Mouse (Mus musculus): ENCODE measurements around the gene Rfc3. TPM values are rescaled to one million over a fixed set of nuclear protein-coding genes. Genes with fewer than 3 reads are reported as not detected.
"Not testable (repeated sequence)": the region's sequence is repeated elsewhere in the genome, so short reads cannot be mapped to it uniquely, and the experiment has no call there.

The Rfc3 gene
- polyA plus RNA-seq (2016; fragmentation: Nextera tagmentation; extraction: Ambion mirVana): 133 and 137 TPM in 2 replicates

DNA sequence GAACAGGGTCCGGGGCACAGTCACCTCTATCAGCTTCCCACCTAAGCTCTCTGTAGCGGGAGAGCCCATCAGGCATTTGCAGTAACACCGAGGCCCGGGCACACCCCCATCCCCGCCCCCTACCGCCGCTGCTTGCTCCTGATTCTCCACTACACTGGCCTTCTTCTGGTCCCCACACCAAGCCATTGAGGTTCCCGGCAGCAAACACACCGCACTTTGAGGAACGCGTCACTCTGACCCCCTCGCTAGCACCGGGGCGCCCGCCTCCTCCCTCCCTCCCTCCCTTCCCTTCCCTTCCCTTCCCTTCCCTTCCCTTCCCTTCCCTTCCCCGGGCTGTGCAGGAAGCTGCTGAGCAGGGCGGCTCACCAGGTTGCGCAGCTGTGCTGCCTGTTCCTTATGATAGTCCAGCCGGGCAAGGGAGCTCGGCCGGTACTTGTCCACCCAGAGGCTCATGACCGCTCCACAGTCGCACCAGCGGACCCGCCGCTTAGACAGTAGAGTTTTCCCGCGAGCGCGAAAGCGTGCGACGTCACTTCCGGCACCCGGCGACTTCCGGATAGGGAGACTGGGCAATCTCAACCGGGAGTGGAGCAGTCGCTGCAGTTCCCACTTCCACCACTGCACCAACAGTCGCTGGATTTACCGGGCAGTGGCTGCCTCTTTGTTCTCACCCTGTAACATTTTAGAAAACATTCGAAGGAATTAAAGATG is at the start of gene Rfc3:
Gene Rfc3, minus strand, starts transcription at position 543 of the 711 bp plus-strand sequence.
- Histone ChIP-seq H3K4me2 (peak within 1 kb of the TSS; percentile 68), H3K27me3 (no peaks in the 10 kb centered on the region), H3K27ac (peak within 1 kb of the TSS; percentile 91), H3K4me1 (replicated peaks) (peaks cover 11% of the 10 kb centered on the region), H3K9ac (replicated peaks) (peak within 1 kb of the TSS; percentile 69), H3K36me3 (peaks cover 39% of the 10 kb centered on the region), H3K9me3 (no peaks in the 10 kb centered on the region), H3K4me3 (replicated peaks) (peak within 1 kb of the TSS; percentile 66)
- peak; percentile 96 for ATAC-seq (ENCODE audit: insufficient number of reproducible peaks, insufficient read depth, low FRiP score, low TSS enrichment, low read depth)
- 1% methylated on average over 40 of the region's 42 CpGs for WGBS

DNA sequence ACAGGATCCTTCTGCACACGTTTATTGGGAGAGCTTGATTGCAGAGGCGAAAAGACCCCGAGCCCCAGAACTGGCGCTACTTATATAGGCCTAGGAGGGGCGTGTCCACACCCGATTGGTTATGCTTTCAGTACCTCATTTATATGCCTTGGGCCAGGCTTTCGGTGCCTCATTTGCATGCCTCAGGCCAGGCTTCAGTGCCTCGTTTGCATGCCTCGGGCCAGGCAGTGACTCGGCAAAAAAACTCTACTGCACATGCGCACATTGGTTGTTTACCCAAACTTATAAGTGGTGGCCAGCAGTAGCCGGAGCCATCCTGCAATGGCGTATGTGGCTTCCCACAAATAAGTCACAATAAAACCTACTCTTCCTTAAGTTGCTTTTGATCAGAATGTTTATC is 42.6 kb upstream of the Rfc3 start:
- 89% methylated on average over 13 of the region's 13 CpGs for WGBS

DNA sequence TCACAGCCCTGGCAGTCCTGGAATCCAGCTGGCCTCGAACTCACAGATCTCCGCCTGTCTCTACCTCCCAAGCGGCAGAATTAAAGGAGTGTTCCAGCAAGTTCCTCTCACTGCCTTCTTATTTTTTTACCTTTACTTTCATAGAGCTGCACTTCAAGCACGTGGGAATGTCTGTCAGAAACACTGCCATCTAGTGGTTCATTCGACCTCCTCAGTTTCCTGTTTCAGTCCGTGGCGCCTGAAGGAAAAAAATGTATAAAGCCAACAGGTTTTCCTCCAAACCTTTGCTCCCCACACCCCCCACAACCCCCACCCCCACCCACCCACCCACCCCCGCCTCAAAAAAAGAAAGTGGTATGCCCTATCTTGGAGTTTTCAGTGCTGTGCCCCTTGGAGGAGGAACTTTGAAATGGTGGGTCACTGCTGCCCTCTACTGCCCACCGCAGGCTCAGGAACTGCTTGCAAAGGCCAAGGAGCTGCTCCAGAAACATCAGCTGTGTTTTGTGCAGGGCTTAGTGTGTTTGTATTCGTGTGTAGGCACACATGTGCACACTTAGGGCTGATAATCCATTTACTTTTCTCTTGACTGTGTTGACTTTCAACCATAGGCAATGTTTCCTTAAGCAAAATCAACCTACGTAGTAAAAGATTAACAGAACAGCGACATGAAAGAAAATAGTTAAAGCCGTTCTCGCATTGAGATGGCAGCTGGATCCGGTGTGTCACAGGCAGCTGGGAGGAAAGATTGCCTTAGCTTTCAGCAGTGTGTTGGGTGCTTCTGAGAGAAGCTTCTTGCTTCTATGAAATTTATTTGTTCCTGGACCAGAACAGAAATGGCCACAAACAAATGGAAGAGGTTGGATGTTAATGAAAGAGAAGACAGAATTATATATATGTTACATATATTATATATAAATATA is 35.8 kb upstream of the Rfc3 start:
- Histone ChIP-seq H3K9me3 (no peaks in the 10 kb centered on the region), H3K27ac (no peak overlapping the region), H3K4me1 (replicated peaks) (no peaks in the 10 kb centered on the region), H3K9ac (replicated peaks) (no peak overlapping the region), H3K4me3 (replicated peaks) (0 out of 2 replicates have a peak overlapping the region, but pooled peaks have one; percentile 9), H3K36me3 (no peaks in the 10 kb centered on the region), H3K27me3 (no peaks in the 10 kb centered on the region), H3K4me2 (peak overlapping the region; percentile 44)
- 27% methylated on average over 15 of the region's 15 CpGs for WGBS
- ATAC-seq (ENCODE audit: insufficient number of reproducible peaks, insufficient read depth, low FRiP score, low TSS enrichment, low read depth): peak; percentile 95

More for the DNA sequence above, 42.6 kb upstream of the Rfc3 start:
- not testable (repeated sequence) for H3K9me3 ChIP-seq; H3K27ac ChIP-seq; H3K4me1 ChIP-seq (replicated peaks); H3K36me3 ChIP-seq; H3K27me3 ChIP-seq; ATAC-seq (ENCODE audit: insufficient number of reproducible peaks, insufficient read depth, low FRiP score, low TSS enrichment, low read depth); H3K9ac ChIP-seq (replicated peaks); H3K4me3 ChIP-seq (replicated peaks); H3K4me2 ChIP-seq

DNA sequence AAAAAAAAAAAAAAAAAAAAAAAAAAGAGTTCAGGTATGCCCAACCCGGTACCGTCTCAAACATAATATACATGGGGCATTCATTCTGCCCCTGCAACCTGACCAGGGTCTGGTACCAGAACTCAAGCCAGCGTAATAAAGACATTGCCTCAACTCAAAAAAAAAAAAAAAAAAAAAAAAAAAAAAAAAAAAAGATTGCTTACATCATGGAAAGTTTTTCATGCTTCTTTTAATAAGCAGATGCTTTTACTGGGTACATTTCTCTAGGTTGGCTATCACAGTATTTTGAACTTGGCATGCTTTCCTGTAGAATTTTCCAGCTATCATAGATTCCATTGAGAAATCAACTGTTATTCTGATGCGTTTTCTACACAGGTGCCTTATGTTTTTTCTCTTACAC is 11.2 kb upstream of the Rfc3 start:
- no peaks in the 10 kb centered on the region for H3K27me3 ChIP-seq
- H3K4me1 ChIP-seq (replicated peaks): no peaks in the 10 kb centered on the region
- no peaks in the 10 kb centered on the region for H3K9me3 ChIP-seq
- H3K4me2 ChIP-seq: no peak overlapping the region
- H3K27ac ChIP-seq: no peak overlapping the region
- H3K36me3 ChIP-seq: no peaks in the 10 kb centered on the region
- ATAC-seq (ENCODE audit: insufficient number of reproducible peaks, insufficient read depth, low FRiP score, low TSS enrichment, low read depth): no peak
- no peak overlapping the region for H3K9ac ChIP-seq (replicated peaks)
- no peak overlapping the region for H3K4me3 ChIP-seq (replicated peaks)
- WGBS: 90% methylated on average over 4 of the region's 4 CpGs

DNA sequence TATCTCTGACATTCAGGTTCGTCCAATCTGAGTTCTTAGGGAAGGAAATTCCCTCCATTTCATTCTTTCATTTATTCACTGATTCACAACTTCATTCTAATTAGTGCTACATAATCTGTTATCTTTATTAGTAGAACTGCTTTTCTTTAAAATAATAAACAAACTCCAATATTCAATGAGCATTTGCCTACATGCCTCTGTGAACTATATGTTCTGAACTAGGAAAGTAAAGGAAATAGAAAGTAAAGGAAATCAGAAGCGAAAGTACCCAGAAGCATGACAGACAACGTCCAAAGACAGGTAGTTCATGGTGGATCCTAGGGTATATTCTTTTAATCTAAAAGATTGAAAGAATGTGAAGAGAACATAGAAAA is 356 bp upstream of the Rfc3 start:
- ATAC-seq (ENCODE audit: insufficient number of reproducible peaks, insufficient read depth, low FRiP score, low TSS enrichment, low read depth): no peak
- Histone ChIP-seq H3K9me3 (no peaks in the 10 kb centered on the region), H3K9ac (replicated peaks) (0 out of 2 replicates have a peak overlapping the region, but pooled peaks have one; percentile 69), H3K4me2 (peak overlapping the region; percentile 68; the same call in 1 of the 2 replicates), H3K4me3 (replicated peaks) (peak overlapping the region; percentile 66; the same call in 1 of the 2 replicates), H3K27me3 (no peaks in the 10 kb centered on the region), H3K4me1 (replicated peaks) (peaks cover 11% of the 10 kb centered on the region), H3K27ac (no peak overlapping the region), H3K36me3 (peaks cover 34% of the 10 kb centered on the region)
- WGBS: 65% methylated on average over 3 of the region's 3 CpGs

DNA sequence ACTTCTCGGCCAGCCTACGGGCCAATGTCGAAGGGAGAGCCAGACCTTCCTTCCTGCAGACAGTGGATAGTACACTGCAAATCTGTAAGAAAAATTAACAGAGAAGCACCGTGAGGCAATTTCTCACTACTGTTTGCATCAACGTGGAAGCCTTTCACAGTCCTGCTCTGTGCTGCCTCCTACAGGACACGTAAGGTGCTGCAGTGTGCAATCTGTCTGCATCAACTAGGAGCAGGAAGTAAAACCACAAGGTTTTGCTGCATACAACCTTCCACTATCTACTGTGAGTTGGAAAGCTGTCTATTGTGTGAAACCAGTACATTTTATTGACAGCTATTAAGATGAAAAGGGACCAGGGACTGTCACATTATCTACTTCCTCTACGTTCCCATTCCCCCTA is 6.2 kb downstream of the Rfc3 start:
- peaks cover 7% of the 10 kb centered on the region; the same call in 1 of the 2 replicates for H3K4me1 ChIP-seq (replicated peaks)
- ATAC-seq (ENCODE audit: insufficient number of reproducible peaks, insufficient read depth, low FRiP score, low TSS enrichment, low read depth): no peak
- no peaks in the 10 kb centered on the region for H3K27me3 ChIP-seq
- H3K4me3 ChIP-seq (replicated peaks): no peak overlapping the region
- 94% methylated on average over 7 of the region's 7 CpGs for WGBS
- H3K9ac ChIP-seq (replicated peaks): no peak overlapping the region
- no peak overlapping the region for H3K4me2 ChIP-seq
- peaks cover 98% of the 10 kb centered on the region for H3K36me3 ChIP-seq
- H3K9me3 ChIP-seq: 0 out of 2 replicates have a peak, but pooled peaks cover 6% of the 10 kb centered on the region
- H3K27ac ChIP-seq: no peak overlapping the region

DNA sequence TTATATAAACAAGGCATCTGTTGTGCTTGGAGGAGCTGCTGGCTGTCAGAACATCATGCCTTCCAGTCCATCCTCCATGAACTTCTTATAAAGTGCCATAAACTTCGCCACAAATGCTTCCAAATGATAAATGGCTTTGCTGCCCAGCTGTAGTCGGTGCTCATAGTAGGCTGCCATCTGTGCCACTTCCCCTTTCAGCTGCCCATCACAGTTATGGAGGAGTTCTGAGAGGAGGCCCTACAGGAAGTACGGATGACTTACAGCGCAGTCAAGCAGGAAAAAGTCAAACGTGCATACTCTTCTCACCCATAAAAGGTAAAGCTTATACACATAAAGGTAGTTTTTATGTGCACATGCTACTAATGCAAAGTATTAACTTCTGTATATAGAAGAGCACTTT is 8.2 kb downstream of the Rfc3 start:
- Histone ChIP-seq H3K9ac (replicated peaks) (no peak overlapping the region), H3K27ac (no peak overlapping the region), H3K4me3 (replicated peaks) (no peak overlapping the region), H3K36me3 (peaks cover 80% of the 10 kb centered on the region), H3K9me3 (0 out of 2 replicates have a peak, but pooled peaks cover 6% of the 10 kb centered on the region), H3K4me2 (no peak overlapping the region), H3K4me1 (replicated peaks) (no peaks in the 10 kb centered on the region), H3K27me3 (no peaks in the 10 kb centered on the region)
- ATAC-seq (ENCODE audit: insufficient number of reproducible peaks, insufficient read depth, low FRiP score, low TSS enrichment, low read depth): no peak
- WGBS: 92% methylated on average over 5 of the region's 5 CpGs

DNA sequence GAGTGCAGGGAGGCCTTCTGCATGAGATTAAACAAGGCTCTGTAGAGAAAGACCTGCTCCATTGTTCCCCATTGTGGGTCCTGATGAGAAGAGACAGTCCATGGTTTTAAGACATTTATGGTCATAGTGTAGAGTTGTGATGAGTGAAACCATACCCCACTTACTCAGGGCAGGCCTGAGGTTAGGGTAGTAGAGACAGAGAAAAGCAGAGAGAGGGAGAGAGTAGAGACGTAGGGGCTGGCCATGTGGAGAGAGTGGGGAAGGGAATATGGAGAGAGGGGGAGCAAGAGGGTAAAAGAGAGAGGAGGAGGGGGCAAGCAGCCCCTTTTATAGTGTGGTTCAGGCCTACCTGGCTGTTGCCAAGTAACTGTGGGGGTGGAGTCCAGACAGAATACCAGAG is 8.9 kb downstream of the Rfc3 start:
- Histone ChIP-seq H3K4me1 (replicated peaks) (no peaks in the 10 kb centered on the region), H3K4me3 (replicated peaks) (no peak overlapping the region), H3K9me3 (0 out of 2 replicates have a peak, but pooled peaks cover 6% of the 10 kb centered on the region), H3K9ac (replicated peaks) (no peak overlapping the region), H3K27me3 (no peaks in the 10 kb centered on the region), H3K4me2 (no peak overlapping the region), H3K27ac (no peak overlapping the region), H3K36me3 (peaks cover 72% of the 10 kb centered on the region)
- 87% methylated on average over 1 of the region's 1 CpGs for WGBS
- no peak for ATAC-seq (ENCODE audit: insufficient number of reproducible peaks, insufficient read depth, low FRiP score, low TSS enrichment, low read depth)

DNA sequence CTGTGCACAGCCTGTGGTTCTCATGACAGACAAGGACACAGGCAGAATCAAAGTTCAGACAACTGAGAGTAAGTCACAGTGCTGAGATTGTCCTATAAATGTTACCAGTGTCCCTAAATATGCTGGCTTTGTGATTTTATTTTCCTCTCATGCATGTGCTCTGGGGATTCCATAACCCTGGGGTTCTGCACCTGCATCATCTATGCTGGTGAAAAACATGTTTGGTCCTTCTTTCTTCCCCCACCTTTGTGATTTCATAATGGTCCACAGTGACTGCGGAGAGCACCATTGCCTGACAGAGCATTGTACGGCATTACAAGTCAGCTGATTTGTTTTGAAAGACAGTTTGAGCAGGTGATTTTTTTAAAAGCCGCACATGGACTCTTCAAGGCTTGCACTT is 45.1 kb downstream of the Rfc3 start, which contains the start of gene Vmn2r18:
Gene Vmn2r18, minus strand, starts transcription at position 101 of the 400 bp plus-strand sequence.
- Histone ChIP-seq H3K27ac (no peak within 1 kb of the TSS), H3K36me3 (no peaks in the 10 kb centered on the region), H3K4me1 (replicated peaks) (no peaks in the 10 kb centered on the region), H3K27me3 (no peaks in the 10 kb centered on the region), H3K9me3 (no peaks in the 10 kb centered on the region), H3K4me2 (no peak within 1 kb of the TSS), H3K9ac (replicated peaks) (no peak within 1 kb of the TSS), H3K4me3 (replicated peaks) (no peak within 1 kb of the TSS)
- no peak for ATAC-seq (ENCODE audit: insufficient number of reproducible peaks, insufficient read depth, low FRiP score, low TSS enrichment, low read depth)
- WGBS: 89% methylated on average over 3 of the region's 3 CpGs

DNA sequence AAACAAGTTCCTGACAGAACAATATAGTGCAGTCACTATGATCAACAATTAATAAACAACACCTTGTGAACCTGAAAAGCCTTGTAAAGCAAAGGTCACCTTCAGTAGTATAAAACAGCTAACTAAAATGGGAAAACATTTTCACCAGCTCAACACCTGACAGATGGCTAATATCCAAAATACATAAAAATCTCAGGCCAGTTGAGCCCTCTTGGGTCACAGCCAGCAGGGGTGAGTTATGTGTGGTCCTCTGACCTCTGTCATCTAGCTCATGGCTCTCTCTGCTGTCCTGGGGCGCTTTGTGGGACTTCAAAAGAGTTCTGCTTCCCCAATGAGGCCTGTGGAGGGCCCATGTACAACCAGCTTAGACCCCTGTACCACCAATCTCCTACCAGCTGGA is 49.3 kb downstream of the Rfc3 start:
- H3K27ac ChIP-seq: no peak overlapping the region
- no peak overlapping the region for H3K4me2 ChIP-seq
- no peaks in the 10 kb centered on the region for H3K36me3 ChIP-seq
- WGBS: 35% methylated on average over 1 of the region's 1 CpGs
- H3K9me3 ChIP-seq: no peaks in the 10 kb centered on the region
- H3K9ac ChIP-seq (replicated peaks): no peak overlapping the region
- H3K4me3 ChIP-seq (replicated peaks): no peak overlapping the region
- no peaks in the 10 kb centered on the region for H3K27me3 ChIP-seq
- H3K4me1 ChIP-seq (replicated peaks): no peaks in the 10 kb centered on the region
- no peak for ATAC-seq (ENCODE audit: insufficient number of reproducible peaks, insufficient read depth, low FRiP score, low TSS enrichment, low read depth)

Data from limb, embryonic 12.5 days (tissue).